Mouse (Mus musculus) brain, adult 2 months (tissue): ENCODE data around the gene Kctd2.
"Not testable (repeated sequence)": the region's sequence is repeated elsewhere in the genome, so short reads cannot be mapped to it uniquely, and the experiment has no call there.

Source experiments
- DNase-seq: peaks from one replicate; pipeline ENCODE4 v3.0.0; 2011; ENCODE audit warnings: low read depth, low spot score

Gene Kctd2

DNA sequence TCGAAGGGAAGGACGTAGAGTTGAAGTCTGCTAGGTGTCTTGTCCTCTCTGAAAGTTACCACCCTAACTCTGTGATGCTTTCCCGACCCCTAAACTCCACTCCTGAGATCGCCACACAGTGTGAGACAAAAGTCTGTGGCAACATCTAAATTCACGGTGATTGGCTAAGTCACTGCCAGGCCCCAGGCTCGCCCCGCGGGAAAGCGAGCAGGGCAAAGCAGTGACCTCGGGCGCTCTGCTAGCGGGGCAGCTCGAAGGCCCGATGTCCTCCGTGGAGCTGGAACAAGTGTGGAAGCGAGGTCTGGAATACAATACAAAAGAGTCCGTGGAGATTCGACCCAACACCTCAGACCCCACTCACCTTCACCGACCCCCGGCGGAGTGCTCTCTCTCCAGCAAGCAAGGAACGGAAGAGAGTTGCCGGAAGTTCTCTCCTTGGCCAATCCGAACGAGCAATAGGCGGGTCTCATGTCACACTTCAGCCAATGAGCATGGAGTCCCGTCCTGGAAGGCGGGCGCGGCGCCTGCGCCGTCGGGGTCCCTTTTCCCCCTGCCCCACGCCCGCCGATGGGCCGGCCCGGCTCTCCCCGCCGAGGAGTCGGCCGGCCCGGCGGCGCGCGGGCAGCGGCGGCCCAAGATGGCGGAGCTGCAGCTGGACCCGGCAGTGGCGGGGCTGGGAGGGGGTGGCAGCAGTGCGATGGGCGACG is at the start of gene Kctd2, which contains the start of gene Atp5h:
TSS of gene Kctd2 (plus strand) at position 598 of the 707 bp plus-strand sequence.
TSS of gene Atp5h (minus strand) at position 432 of the 707 bp plus-strand sequence.
- peak; percentile 99 for DNase-seq

DNA sequence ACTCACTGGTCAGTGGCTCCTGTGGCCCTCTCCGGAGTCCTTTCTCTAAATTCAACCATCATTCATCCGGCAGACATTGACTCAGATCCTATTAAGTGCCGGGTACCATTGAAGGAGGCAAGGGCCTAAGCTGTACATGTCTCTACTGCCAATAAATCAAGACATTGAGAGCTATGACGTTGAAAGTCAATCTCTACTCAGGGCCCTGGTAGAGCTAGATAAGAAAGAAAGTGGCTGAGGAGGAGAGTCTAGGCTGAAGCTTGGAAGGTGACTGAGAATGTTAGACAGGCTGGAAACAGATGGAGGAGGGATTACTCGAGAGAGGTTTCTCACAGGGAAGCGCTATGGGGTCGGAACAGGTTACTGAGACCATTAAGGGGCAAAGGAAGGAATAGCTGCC is 49.6 kb upstream of the Kctd2 start:
- no peak for DNase-seq

DNA sequence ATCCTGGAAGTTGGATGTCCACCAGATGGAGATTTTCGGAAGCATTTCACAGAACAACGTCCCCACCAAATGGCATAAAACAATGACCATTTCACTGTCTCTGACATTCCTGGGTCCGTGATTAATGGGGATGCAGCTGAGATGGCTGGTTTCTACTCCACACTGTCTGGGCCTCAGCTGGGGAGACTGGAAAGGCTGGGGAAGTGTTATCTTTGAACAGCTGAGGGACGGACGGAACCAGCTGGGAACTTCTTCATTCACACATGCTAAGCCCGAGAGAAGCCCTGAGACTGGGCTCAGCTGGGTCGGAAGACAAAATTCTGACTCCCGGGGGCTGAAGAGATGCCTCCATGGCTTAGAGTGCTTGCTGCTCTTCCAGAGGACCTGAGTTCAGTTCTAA is 48.6 kb upstream of the Kctd2 start:
- no peak for DNase-seq

DNA sequence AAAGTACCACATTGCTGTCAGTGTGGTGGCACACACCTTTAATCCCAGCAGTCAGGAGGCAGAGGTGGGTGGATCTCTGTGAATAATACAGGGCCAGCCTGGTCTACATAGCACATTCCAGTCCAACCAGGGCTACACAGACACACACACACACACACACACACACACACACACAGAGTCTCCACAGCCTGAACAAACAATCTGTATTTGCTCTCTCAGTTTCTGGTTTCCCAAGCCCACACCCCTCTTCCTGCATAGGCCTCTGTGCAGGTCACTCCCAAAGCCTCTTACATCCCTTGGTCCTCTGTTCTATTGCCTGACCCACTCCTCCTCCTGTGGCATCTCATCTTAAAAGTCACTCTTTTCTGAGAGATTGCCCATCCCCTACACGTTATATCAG is 47.9 kb upstream of the Kctd2 start:
- DNase-seq = no peak

DNA sequence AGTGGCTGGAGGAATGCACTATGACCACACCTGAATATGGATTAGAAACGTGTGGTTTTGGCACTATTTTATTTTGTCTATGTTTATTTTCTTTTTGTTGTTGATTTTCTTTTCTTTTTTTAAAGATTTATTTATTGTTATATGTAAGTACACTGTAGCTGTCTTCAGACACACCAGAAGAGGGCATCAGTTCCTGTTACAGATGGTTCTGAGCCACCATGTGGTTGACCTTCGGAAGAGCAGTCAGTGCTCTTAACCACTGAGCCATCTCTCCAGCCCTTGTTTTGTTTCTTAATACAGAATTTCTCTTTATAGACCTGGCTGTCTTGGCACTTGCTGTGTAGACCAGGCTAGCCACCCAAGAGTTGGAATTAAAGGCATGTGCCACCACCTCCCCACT is 47.2 kb upstream of the Kctd2 start:
- no peak for DNase-seq

DNA sequence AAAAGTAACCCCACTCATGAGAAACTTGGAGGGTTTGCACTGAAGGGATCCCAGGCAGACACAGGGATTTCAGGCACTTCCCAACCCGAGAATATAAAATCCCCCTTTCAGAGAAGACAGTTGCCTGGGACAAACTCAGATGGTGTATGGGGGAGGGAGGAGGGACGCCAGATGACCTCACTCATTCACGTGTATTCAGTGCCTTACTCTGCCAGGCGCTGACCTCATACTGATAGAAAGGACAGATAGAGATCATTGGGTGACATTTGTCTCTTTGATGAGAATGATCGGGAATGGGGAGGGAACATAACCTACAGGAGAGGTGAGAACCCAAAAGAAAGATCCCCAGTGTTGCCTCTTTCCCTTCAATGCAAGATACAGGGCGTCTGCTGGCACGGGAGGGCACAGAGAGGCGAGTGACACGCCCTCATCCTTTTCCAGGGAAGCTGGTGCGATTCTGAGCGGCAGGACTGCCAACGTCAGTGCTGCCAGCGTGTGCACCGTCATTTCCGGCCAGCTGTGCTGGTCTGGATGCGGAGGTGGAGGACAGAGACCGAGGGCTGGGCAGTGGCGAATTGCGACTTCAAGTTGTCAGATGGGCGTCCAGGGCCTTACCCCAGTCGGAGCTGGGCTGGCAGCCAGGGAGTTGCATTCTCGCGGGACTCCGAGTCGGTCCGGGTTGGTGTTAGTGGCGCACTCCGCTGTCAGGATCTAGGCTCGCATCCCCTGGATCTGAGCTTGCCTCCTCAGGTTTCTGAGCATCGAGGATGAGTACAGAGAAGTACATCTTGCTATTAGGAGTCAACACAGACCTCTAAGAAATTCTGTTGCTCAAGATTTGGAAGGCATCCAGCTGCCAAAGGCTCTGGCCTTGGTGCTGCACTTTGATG is 45.9 kb upstream of the Kctd2 start:
- DNase-seq = peak; percentile 95

DNA sequence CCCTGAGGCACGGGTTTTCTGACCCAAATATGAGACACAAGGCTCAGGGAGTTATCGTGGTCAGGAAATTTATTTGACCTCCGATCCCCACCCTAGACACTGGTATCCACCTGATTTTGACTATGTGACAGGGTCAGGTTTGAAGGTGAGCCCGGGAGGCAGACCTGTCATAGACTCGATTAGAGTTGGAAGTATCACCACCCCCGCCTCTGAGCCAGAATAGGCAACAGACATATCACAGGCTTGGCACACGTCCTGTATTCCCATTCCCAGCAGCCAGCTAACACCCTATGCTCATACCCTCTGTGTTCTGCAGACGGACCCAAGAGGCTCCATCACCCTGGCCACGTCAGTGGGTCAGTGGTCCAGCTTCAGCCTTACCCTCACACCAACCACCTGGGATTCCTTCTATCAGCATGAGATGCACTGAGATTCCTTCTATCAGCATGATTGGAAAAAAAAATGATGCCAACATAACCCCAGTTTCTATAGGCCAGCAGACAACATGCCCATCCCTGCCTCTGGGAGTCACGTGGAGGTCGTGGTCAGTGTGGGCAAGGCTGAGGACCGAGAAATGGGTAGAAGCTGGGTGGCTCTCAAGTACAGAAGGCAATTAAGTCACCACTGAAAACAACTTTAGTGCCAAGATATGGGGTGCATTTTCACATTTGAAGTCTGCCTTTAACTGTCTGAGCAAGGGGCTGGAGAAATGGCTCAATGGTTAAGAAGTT is 45.1 kb upstream of the Kctd2 start:
- DNase-seq = peak; percentile 79

DNA sequence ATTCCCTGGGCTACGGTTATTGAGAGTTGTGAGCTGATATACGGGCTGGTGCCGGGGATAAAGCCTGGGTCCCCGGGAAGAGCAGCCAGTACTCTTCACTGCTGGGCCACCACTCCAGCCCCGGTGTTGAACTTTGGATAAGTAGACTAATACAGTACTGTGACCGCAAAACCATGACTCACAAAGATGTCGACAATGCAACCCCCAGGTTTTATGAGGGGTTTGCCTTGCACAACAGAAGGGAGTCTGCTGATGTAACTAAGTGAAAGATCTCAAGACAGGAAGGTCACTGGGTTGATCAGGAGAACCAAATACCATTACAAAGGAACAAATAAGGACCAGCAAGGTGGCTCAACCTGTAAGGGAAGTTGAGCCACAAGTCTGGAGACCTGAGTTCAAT is 43.2 kb upstream of the Kctd2 start:
- DNase-seq = no peak

DNA sequence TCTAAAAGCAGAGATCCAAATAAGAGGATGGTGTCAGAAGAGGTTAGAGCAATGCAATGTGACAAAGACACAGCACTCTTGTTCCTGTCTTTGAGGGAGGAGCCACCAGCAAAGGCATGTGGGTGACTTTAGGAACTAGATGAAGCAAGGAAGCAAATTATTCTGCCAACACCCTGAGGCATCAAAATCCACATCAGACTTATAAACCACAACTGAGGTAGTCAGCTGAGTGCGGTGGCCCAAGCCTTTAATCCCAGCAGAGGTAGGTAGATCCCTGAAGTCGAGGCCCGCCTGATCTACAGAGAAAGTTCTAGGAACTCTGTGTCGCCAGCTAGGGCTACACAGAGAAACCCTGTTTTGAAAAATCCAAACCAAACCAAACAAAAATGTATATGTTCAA is 42.7 kb upstream of the Kctd2 start:
- no peak for DNase-seq

DNA sequence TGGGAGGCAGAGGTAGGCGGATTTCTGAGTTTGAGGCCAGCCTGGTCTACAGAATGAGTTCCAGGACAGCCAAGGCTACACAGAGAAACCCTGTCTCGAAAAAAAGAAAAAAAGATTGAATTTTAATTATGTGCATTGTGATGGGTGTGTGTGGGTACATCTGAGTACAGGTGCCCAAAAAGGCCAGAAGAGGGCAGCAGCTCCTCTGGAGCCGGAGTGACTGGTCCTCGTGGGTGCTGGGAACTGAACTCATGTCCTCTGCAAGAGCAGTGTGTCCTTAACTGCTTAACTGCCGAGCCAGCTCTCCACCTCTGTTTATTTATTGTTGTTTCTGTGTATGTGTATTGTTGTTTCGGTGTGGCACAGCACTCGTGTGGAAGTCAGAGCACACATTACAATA is 42.1 kb upstream of the Kctd2 start:
- DNase-seq = no peak

DNA sequence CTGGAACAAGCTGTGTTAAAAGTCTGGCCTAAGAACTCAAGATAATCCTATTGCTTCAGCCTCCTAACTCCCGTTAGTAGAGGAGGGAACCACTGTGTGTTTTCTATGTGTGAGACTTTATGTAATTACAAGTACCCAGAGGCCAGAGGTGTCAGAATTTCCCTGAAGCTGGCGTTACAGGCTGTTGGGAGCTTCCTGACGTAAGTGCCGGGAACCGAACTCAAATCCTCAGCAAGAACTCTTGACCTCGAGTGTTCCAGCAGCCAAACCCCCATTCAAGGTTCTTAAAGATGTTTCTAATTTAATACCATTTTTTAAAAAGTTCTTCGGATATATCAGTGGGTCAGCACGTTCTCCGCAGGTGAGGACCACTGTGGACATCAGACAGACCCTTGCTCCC is 38.7 kb upstream of the Kctd2 start:
- DNase-seq = no peak

DNA sequence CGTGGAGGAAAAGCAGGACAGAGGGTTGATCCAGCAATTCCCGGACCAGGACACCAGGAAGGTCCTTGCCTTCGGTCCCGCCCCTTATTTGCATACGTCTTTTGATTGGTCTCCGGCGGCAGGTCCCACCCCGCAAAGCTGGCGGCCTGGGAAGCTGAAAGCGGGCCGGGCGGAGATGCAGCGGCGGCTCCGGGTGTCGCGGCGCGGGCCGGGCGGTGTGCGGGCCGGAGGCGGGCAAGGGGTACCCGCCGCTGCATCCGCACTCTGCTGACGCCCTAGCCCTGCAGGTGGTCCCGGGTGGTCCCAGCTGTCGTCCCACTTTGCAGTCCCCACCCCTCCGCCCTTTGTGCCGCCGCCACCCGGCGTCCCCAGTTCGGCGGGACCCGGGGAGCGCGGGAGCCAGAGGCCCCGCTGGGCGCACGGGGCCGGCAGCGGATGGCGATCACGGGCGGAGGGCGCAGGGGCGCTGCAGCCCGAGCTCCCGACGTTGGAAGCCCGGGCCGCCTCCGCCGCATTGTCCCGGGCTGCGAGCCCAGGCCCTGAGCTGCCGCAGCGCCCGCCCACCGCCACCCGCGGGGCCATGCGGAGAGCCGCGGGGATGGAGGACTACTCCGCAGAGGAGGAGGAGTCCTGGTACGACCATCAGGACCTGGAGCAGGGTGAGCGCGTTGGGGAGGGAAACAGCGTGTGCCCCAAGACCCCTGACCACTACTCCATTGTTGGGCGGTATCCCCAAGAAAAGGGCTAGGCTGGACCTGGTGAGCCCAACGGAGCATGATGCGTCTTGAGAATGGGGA is 38.0 kb upstream of the Kctd2 start, which contains the start of gene Cdr2l:
TSS of gene Cdr2l (plus strand) at position 174 of the 797 bp plus-strand sequence.
- peak; percentile 97 for DNase-seq

DNA sequence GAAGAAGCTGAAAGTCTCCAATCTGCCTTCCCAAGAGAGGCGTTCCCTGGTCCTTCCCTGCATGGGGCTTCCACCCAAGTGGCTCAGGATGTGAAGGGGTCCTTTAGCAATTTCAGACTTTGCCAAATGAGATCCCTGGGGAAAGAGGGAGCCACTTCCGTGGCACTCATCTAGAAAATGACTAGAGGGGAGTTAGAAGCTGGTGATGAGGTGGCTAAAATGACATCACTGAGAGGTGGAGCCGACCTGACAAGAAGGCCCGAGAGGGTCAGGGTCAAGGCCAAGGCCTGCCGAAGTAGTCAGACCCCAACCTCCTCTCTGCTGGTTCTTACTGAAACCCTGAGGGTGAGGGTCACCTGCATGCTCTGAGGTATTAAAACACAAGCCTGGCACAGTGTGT is 37.0 kb upstream of the Kctd2 start:
- peak; percentile 60 for DNase-seq

DNA sequence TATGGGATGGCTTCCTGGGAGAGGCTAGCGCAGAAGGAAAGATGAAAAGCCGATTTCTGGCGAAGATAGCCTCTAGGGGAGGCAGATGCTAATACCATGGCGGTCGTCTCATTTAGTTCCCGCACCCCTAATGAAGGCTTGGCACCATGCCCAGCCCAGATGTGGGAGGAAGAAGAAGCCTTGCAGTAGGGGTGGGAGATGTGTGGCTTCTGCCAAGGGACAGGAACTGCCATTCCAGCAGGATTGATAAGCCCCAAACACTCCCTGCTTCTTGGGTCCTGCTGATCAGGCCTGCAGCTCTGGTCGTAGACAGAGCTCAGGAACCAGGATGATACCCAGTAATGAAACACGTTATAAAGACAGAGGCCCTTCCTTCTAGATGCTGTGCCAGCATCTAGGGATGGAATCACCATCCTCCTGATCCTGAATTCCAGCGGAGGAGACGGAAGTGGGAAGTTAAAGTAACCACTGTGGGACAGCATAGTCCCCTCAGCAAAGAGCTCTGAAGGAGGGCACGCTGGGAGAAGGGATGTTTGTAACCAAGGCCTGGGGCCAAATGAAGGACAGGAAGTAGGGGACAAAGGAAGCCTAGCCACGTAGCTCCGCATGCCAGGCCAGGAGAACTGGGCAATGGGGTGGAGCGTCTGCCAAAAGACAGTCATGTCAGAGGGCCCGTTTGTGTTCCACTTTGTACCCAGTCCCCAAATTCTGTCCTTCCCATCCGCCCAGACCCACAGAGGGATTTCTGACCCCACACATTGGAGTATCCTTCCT is 36.0 kb upstream of the Kctd2 start:
- DNase-seq = peak; percentile 77

DNA sequence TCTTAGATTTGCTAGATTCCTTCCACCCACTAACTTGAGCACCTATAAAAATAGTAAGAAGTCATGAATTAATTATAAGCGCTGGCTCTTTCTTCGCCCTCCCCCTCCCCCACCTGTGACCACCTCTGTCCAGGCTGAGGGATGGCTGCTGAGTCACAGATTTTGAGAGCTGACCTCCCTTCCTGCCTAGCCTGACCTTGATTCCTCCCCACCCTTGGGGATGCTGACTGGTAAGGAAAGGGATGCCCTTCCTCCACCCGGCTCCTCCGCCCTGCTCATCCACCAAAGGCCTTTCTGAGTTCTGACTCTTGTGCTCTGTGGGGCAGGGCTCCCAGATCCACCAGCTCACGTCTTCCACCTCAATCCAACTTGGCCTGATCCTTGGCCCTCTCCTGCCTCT is 35.3 kb upstream of the Kctd2 start:
- no peak for DNase-seq

DNA sequence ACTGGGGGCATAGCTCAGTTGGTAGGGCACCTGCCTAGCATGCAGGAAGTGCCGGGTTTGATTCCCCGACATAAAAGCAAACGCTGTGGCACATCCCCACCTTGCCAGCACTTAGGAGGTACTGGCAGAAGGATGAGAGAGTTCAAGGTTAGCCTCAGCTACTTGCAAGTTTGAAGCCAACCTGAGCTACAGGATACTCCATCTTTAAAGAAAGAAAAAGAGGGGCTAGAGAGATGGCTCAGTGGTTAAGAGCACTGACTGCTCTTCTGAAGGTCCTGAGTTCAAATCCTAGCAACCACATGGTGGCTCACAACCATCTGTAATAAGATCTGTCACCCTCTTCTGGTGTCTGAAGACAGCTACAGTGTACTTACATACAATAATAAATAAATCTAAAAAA is 33.1 kb upstream of the Kctd2 start:
- not testable (repeated sequence) for DNase-seq

DNA sequence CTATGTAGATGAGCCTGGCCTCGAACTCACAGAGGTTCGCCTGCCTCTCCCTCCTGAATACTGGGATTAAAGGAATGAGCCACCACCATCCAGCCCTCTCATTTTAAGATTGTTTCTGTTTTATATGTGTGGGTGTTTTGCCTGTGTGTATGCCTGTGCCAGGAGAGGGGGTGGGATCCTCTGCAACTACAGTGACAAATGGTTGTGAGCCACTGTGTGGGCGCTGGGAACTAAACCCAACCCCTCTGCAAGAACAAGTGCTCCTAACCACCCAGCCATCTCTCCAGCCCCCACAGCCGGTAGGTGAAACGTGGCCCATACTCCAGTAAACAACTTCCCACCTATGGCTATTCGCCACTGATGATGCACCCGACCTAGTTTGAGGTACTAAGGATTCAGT is 28.6 kb upstream of the Kctd2 start:
- DNase-seq = peak; percentile 53

DNA sequence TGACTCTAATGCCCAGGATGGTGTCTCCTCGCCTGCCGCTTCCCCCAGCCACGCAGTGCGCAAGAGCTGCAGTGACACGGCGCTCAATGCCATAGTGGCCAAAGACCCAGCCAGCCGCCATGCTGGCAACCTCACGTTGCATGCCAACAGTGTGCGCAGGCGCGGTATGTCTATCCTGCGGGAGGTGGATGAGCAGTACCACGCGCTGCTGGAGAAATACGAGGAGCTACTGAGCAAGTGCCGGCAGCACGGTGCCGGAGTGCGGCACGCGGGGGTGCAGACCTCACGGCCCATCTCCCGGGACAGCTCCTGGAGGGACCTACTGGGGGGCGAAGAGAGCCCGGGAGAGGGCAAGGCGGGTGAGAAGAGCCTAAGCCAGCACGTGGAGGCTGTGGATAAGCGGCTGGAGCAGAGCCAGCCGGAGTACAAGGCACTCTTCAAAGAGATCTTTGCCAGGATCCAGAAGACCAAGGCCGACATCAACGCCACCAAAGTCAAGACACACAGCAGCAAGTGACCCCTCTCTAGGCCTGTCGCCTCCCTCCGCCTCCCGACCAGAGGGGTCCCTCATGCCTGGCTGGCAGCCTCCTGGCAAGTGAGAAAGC is 26.1 kb upstream of the Kctd2 start:
- peak; percentile 85 for DNase-seq

DNA sequence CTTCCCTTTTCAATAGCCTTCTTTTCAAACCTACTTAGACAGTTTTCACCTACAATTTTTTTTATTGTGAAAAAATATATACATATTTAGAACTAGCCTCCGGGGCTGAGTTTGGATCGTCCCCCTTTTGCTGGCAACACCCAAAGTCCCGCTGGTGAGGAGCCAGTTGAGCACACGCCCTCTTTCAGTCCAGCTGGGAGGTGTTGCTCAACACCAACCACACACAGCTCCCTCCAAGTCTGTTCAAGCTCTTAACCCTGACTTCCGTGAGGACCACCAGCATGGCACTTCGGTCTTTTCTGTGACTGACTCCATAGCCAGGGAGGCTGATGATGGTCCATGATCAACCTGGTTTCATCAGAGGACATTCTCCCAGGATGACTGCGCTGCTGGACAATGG is 21.8 kb upstream of the Kctd2 start:
- no peak for DNase-seq

DNA sequence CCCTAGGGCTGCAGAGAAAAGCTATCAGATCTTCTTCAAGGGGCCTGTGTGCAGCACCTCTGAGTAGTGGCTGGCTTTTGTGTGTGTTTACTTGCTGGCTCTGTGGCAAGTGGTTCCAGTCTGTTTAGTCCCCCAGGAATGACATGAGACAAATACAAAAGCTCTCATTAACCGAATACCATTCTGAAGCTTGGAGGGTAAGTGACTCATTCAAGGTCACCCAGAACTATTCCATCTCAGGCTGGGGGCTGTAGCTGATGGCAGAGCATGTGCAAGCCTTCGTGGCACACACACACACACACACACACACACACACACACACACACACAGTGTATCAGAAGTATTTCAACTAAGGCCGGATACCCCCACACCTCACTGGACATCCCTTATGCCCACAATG is 19.8 kb upstream of the Kctd2 start:
- peak; percentile 61 for DNase-seq
